Mouse (Mus musculus): ENCODE measurements around the gene Ccnc. TPM values are rescaled to one million over a fixed set of nuclear protein-coding genes. Genes with fewer than 3 reads are reported as not detected.
A peak's percentile ranks its signal among the peaks of the same experiment; 100 is the strongest.

Gene Ccnc
- polyA plus RNA-seq, 1 experiment from 2014 or later = 36.9 TPM

DNA sequence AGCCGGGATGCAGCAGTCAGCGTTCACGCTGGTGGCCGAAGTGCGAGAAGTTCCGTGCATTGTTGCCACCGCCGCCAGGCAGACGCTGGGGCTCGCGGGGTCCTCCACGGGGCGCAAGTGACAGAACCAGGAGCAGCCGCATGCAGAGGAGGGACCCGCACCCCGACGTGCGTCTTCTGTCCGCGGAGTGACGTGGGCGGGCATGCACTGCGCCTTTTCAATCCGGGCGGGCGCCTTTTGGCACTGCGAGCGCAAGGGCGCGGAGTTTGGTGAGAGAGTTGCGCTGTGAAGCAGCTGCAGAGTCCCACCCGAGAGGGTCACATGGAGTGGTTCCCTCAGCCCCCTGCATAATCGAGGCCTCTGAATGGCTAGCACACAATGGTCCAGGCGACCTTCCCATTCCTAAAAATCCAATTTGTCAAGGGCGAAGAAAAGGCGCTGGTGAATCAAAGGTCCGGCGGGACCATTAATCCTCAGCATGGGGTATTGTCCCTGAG is 41.9 kb upstream of the Ccnc start, which contains the start of gene Prdm13:
TSS of gene Prdm13 (minus strand) at position 369 of the 497 bp plus-strand sequence.
- H3K36me3 ChIP-seq (ENCODE audit: control insufficient read depth, insufficient read depth, low read length) = no peaks in the 10 kb centered on the region
- peaks cover 100% of the 10 kb centered on the region for H3K27me3 ChIP-seq (replicated peaks; ENCODE audit: control insufficient read depth, insufficient read depth, low read length)
- no peak within 1 kb of the TSS for H3K4me3 ChIP-seq (ENCODE audit: low read depth, low read length)
- no peak within 1 kb of the TSS for H3K27ac ChIP-seq (ENCODE audit: low read depth)
- no peaks in the 10 kb centered on the region for H3K9me3 ChIP-seq (ENCODE audit: control insufficient read depth, low read length)
- H3K9ac ChIP-seq (ENCODE audit: low read length) = no peak within 1 kb of the TSS
- H3K4me1 ChIP-seq (replicated peaks; ENCODE audit: control insufficient read depth, insufficient read depth, low read length) = 0 out of 2 replicates have a peak, but pooled peaks cover 6% of the 10 kb centered on the region
- no peak within 1 kb of the TSS for H3K4me2 ChIP-seq (ENCODE audit: low read length)
- WGBS = 2% methylated on average over 38 of the region's 38 CpGs
- no peak for ATAC-seq (replicated peaks; ENCODE audit: low FRiP score, low TSS enrichment, low read depth)
- peak; percentile 62 for DNase-seq (ENCODE audit: low spot score)

DNA sequence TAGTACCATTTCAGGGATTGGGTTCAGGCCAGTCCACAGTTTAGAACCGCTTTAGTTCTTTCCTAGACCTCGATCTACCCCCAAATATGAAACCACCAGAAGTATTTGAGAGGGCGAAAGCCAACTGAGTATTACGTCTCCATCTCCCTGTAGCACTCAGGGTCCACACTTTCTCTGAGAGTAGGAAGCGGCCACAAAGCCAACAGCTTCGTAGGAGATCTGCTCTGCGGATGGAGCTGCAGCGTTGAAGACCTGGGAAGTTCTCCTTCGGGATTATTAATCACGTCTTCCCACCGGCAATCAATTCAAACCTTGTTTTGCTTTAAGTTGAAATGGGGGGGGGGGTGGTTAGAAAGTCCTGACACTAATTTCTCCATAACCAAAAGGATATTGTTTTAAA is 41.1 kb upstream of the Ccnc start:
- 3% methylated on average over 11 of the region's 11 CpGs for WGBS
- DNase-seq (ENCODE audit: low spot score) = no peak
- H3K9me3 ChIP-seq (ENCODE audit: control insufficient read depth, low read length) = no peaks in the 10 kb centered on the region

DNA sequence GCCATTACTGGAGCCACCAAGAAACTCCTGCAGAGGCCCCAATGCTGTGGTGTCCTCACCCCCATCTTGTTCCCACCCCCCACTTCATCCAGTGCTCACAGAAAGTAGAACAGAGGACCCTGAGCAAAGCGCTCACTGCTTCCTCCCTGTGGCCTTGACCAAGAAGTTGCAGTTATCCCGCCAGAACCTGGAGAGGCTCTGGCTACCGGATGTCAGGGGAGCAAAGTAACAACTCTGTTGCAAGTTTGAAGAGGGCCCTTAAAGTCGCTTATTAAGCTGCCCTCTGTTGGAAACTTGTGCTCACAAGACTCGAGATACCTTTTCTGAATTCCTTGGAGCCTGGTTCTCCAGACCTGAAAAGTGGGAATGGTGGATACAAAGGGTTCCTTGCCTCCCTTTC is 40.6 kb upstream of the Ccnc start:
- peak; percentile 56 for DNase-seq (ENCODE audit: low spot score)

More for the DNA sequence above, 41.1 kb upstream of the Ccnc start:
- no peak overlapping the region for H3K27ac ChIP-seq (ENCODE audit: low read depth)
- no peak overlapping the region for H3K9ac ChIP-seq (ENCODE audit: low read length)
- no peaks in the 10 kb centered on the region for H3K36me3 ChIP-seq (ENCODE audit: control insufficient read depth, insufficient read depth, low read length)
- no peak overlapping the region for H3K4me3 ChIP-seq (ENCODE audit: low read depth, low read length)
- H3K27me3 ChIP-seq (replicated peaks; ENCODE audit: control insufficient read depth, insufficient read depth, low read length) = peaks cover 100% of the 10 kb centered on the region
- 0 out of 2 replicates have a peak, but pooled peaks cover 6% of the 10 kb centered on the region for H3K4me1 ChIP-seq (replicated peaks; ENCODE audit: control insufficient read depth, insufficient read depth, low read length)
- H3K4me2 ChIP-seq (ENCODE audit: low read length) = no peak overlapping the region
- ATAC-seq (replicated peaks; ENCODE audit: low FRiP score, low TSS enrichment, low read depth) = no peak

DNA sequence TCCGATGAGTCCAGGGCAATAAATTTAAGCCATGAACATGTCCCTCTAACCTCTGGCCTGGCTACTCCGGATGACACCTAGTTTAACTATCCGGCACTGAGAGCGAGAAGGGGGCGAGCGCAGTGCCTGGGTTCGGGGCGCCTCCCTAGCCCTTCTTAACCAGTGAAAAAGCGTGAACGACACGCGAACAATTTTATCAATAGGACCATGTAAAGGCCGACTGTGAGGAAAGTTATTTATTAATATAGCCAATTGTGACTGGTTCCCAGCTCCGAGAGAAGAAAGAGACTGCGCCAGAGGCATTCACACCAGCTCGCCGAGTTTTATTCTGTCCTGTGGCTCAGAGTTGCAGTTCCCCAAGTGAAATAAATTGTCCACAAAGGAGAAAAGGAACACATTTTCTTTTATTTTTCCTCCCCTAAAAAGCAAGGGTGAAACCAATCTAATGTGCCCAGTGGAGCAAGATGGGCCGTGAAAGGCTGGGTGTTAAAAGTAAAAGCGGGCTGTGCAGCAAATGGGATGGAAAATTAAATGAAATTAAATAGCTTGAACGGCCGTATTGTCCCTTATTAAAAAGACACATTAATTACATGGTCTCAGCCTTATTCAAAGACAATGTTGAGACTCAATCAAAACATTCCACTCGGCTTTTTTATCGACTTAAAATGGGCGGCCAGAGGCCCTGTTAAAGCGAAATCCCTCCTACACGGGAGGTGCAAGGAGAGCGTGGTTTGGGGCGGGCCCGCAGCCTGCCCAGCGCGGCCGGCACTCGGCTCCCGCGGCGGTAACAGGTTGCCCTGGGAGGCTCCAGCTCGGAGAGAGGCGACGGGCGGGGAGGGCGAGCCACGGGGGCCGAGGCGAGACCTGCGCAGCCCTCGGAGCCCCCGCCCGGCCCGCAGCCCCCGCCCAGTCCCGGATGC is 39.5 kb upstream of the Ccnc start:
- peak; percentile 70 for ATAC-seq (replicated peaks; ENCODE audit: low FRiP score, low TSS enrichment, low read depth)
- Histone ChIP-seq H3K9ac (ENCODE audit: low read length) (no peak overlapping the region), H3K27ac (ENCODE audit: low read depth) (no peak overlapping the region), H3K4me3 (ENCODE audit: low read depth, low read length) (peak overlapping the region; percentile 39), H3K9me3 (ENCODE audit: control insufficient read depth, low read length) (no peaks in the 10 kb centered on the region), H3K4me1 (replicated peaks; ENCODE audit: control insufficient read depth, insufficient read depth, low read length) (0 out of 2 replicates have a peak, but pooled peaks cover 6% of the 10 kb centered on the region), H3K4me2 (ENCODE audit: low read length) (peak overlapping the region; percentile 74), H3K36me3 (ENCODE audit: control insufficient read depth, insufficient read depth, low read length) (no peaks in the 10 kb centered on the region), H3K27me3 (replicated peaks; ENCODE audit: control insufficient read depth, insufficient read depth, low read length) (peaks cover 100% of the 10 kb centered on the region)
- peak; percentile 67 for DNase-seq (ENCODE audit: low spot score)
- 1% methylated on average over 50 of the region's 51 CpGs for WGBS

More for the DNA sequence above, 40.6 kb upstream of the Ccnc start:
- no peak for ATAC-seq (replicated peaks; ENCODE audit: low FRiP score, low TSS enrichment, low read depth)
- H3K9me3 ChIP-seq (ENCODE audit: control insufficient read depth, low read length) = no peaks in the 10 kb centered on the region
- no peak overlapping the region for H3K4me2 ChIP-seq (ENCODE audit: low read length)
- H3K27me3 ChIP-seq (replicated peaks; ENCODE audit: control insufficient read depth, insufficient read depth, low read length) = peaks cover 100% of the 10 kb centered on the region
- no peak overlapping the region for H3K27ac ChIP-seq (ENCODE audit: low read depth)
- 0 out of 2 replicates have a peak, but pooled peaks cover 6% of the 10 kb centered on the region for H3K4me1 ChIP-seq (replicated peaks; ENCODE audit: control insufficient read depth, insufficient read depth, low read length)
- no peak overlapping the region for H3K9ac ChIP-seq (ENCODE audit: low read length)
- H3K4me3 ChIP-seq (ENCODE audit: low read depth, low read length) = no peak overlapping the region
- WGBS = under 1% methylated on average over 5 of the region's 5 CpGs
- no peaks in the 10 kb centered on the region for H3K36me3 ChIP-seq (ENCODE audit: control insufficient read depth, insufficient read depth, low read length)

DNA sequence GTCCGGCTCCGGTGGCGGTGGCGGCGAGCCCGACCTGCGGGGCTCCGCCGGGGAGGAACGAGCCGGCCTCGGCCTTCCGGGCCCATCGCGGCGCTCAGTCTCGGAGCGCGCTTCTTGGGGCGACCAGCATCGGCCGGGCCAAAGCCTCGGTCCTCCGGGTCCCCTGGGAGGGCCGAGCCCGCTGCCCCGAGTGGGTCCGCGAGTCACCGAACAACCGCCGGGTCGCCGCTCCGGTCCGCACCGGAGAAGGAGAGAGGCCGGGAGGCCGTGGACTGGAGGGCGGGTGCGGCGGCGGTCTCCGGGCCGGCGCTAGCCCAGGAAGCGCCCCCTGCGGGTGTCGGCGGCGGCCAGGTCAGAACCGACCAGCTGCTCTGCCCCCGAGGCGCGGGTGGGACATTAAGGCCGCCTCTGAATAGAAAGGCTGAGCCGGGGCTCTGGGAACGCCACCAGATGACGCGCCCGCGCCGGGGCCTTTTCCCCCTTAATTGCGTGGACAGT is 38.7 kb upstream of the Ccnc start:
- 0 out of 2 replicates have a peak, but pooled peaks cover 6% of the 10 kb centered on the region for H3K4me1 ChIP-seq (replicated peaks; ENCODE audit: control insufficient read depth, insufficient read depth, low read length)
- peaks cover 99% of the 10 kb centered on the region for H3K27me3 ChIP-seq (replicated peaks; ENCODE audit: control insufficient read depth, insufficient read depth, low read length)
- ATAC-seq (replicated peaks; ENCODE audit: low FRiP score, low TSS enrichment, low read depth) = peak; percentile 66; the same call in 1 of the 2 replicates
- peak; percentile 78 for DNase-seq (ENCODE audit: low spot score)
- no peak overlapping the region for H3K27ac ChIP-seq (ENCODE audit: low read depth)
- WGBS = 1% methylated on average over 34 of the region's 64 CpGs
- H3K9ac ChIP-seq (ENCODE audit: low read length) = no peak overlapping the region
- no peaks in the 10 kb centered on the region for H3K36me3 ChIP-seq (ENCODE audit: control insufficient read depth, insufficient read depth, low read length)
- H3K4me2 ChIP-seq (ENCODE audit: low read length) = peak overlapping the region; percentile 74
- no peaks in the 10 kb centered on the region for H3K9me3 ChIP-seq (ENCODE audit: control insufficient read depth, low read length)
- H3K4me3 ChIP-seq (ENCODE audit: low read depth, low read length) = peak overlapping the region; percentile 39

DNA sequence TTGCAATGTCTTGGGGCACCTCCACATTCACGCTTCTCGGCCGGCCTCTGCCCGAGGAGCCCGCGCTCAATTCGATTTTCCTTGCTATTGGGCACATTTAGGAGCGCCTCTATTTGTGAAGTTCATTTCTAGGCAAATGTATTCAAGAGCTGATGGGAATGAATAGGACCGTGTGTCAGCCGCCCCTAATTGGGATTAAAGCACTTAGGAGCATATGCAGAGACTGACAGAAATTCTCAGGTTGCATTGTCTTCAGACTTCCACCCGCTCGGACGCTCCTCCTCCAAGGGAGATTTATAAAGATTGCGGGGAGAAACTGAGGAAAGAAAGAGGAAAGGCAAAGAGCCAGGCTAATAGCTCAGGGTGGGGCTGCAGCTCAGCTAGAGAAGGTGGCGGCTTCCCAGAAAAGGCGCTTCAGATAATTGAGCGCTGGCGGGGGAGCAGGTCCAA is 38.0 kb upstream of the Ccnc start:
- Histone ChIP-seq H3K4me2 (ENCODE audit: low read length) (no peak overlapping the region), H3K9ac (ENCODE audit: low read length) (no peak overlapping the region), H3K4me1 (replicated peaks; ENCODE audit: control insufficient read depth, insufficient read depth, low read length) (0 out of 2 replicates have a peak, but pooled peaks cover 6% of the 10 kb centered on the region), H3K4me3 (ENCODE audit: low read depth, low read length) (no peak overlapping the region), H3K36me3 (ENCODE audit: control insufficient read depth, insufficient read depth, low read length) (no peaks in the 10 kb centered on the region), H3K27ac (ENCODE audit: low read depth) (no peak overlapping the region), H3K27me3 (replicated peaks; ENCODE audit: control insufficient read depth, insufficient read depth, low read length) (peaks cover 93% of the 10 kb centered on the region), H3K9me3 (ENCODE audit: control insufficient read depth, low read length) (no peaks in the 10 kb centered on the region)
- WGBS = 2% methylated on average over 18 of the region's 18 CpGs
- DNase-seq (ENCODE audit: low spot score) = peak; percentile 69
- ATAC-seq (replicated peaks; ENCODE audit: low FRiP score, low TSS enrichment, low read depth) = no peak

DNA sequence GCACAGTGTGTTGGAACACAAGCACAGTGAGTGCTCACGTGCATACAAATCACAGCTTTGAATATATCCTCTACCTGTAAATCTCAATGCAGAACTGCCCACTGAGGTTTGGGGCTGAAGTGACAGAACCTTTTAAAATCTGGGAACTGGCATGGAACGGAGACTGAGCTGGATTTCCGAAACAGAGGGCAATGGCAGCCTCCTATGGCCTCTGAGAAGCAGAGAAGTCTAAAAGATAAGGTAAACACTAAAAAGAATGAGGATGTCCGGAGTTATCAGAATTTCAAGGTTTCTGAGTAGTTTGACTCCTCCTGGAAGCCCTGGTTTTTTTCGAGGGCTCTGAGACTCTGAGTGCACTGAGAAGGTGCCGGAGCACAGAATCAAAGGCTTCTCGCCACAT is 37.3 kb upstream of the Ccnc start:
- WGBS = 10% methylated on average over 7 of the region's 7 CpGs
- H3K27me3 ChIP-seq (replicated peaks; ENCODE audit: control insufficient read depth, insufficient read depth, low read length) = peaks cover 88% of the 10 kb centered on the region

DNA sequence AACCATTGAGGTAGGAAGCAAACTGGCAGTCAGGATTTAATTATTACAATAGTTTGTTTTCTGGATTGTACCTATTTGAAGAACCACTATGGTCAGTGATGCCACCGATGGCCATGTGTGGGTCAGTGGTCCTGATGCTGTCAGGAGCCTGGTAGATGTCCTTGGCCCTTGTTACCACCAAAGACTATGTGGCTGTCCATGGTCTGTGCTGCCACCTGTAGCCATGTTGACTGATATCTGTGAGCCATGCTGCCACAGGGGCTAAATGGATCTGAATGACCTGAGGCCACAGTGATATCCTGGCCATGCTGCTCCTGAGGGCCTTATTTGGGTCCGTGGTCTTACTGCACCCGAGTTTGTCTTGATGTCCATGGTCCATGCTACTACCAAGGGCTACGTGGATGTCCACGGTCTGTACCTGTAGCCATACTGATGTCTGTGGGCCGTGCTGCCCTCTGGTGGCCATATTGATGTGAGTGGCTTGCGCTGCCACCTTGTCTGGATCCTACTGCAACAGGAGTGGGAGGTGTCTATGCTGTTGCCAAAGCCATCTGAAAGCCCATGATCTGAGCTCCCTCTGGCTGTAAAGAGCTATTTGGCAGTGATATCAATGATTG is 31.8 kb upstream of the Ccnc start:
- peak; percentile 63 for DNase-seq (ENCODE audit: low spot score)
- Histone ChIP-seq H3K36me3 (ENCODE audit: control insufficient read depth, insufficient read depth, low read length) (no peaks in the 10 kb centered on the region), H3K4me1 (replicated peaks; ENCODE audit: control insufficient read depth, insufficient read depth, low read length) (no peaks in the 10 kb centered on the region), H3K4me2 (ENCODE audit: low read length) (no peak overlapping the region), H3K27me3 (replicated peaks; ENCODE audit: control insufficient read depth, insufficient read depth, low read length) (peaks cover 38% of the 10 kb centered on the region), H3K9ac (ENCODE audit: low read length) (no peak overlapping the region), H3K27ac (ENCODE audit: low read depth) (no peak overlapping the region), H3K4me3 (ENCODE audit: low read depth, low read length) (no peak overlapping the region), H3K9me3 (ENCODE audit: control insufficient read depth, low read length) (no peaks in the 10 kb centered on the region)
- 39% methylated on average over 7 of the region's 7 CpGs for WGBS
- ATAC-seq (replicated peaks; ENCODE audit: low FRiP score, low TSS enrichment, low read depth) = no peak; the same call in 1 of the 2 replicates

More for the DNA sequence above, 37.3 kb upstream of the Ccnc start:
- Histone ChIP-seq H3K4me3 (ENCODE audit: low read depth, low read length) (no peak overlapping the region), H3K27ac (ENCODE audit: low read depth) (no peak overlapping the region), H3K4me2 (ENCODE audit: low read length) (no peak overlapping the region), H3K36me3 (ENCODE audit: control insufficient read depth, insufficient read depth, low read length) (no peaks in the 10 kb centered on the region), H3K4me1 (replicated peaks; ENCODE audit: control insufficient read depth, insufficient read depth, low read length) (0 out of 2 replicates have a peak, but pooled peaks cover 6% of the 10 kb centered on the region), H3K9ac (ENCODE audit: low read length) (no peak overlapping the region), H3K9me3 (ENCODE audit: control insufficient read depth, low read length) (no peaks in the 10 kb centered on the region)
- DNase-seq (ENCODE audit: low spot score) (no peak), ATAC-seq (replicated peaks; ENCODE audit: low FRiP score, low TSS enrichment, low read depth) (no peak)
